Mouse (Mus musculus): ENCODE measurements around the gene Gas8. TPM values are rescaled to one million over a fixed set of nuclear protein-coding genes. Genes with fewer than 3 reads are reported as not detected.
A peak's percentile ranks its signal among the peaks of the same experiment; 100 is the strongest.
"Not testable (repeated sequence)": the region's sequence is repeated elsewhere in the genome, so short reads cannot be mapped to it uniquely, and the experiment has no call there.

Gene Gas8
- 1.8 TPM in 2 replicates for total RNA-seq (2014; rRNA removed)
- polyA plus RNA-seq (2012; rRNA removed): 1.4 and 1.6 TPM in 2 replicates

- H3K27me3 ChIP-seq (ENCODE audit: control insufficient read depth, insufficient read depth, low read length): peaks cover 11% of the 10 kb centered on the region; the same call in 1 of the 2 replicates
- peak within 1 kb of the TSS; percentile 73 for H3K4me3 ChIP-seq (ENCODE audit: insufficient read depth, low read depth, low read length)
- WGBS: 0% methylated on average over 20 of the region's 20 CpGs
- TF ChIP-seq POLR2A (IDR thresholded peaks at IDR 0.05; ENCODE audit: extremely low read depth, insufficient read depth, low read length): peak; percentile 29; the same call in 1 of the 2 replicates
- peak; percentile 39; the same call in 1 of the 2 replicates for TF ChIP-seq CTCF (IDR thresholded peaks at IDR 0.05; ENCODE audit: low read depth, low read length)
- H3K9ac ChIP-seq (ENCODE audit: low read depth, low read length): peak within 1 kb of the TSS; percentile 58
- peak; percentile 80 for DNase-seq (ENCODE audit: extremely low read depth, low read depth, low spot score)
- no peaks in the 10 kb centered on the region for H3K36me3 ChIP-seq (ENCODE audit: control insufficient read depth, insufficient read depth, low read length)
- no peak within 1 kb of the TSS for H3K27ac ChIP-seq (replicated peaks; ENCODE audit: insufficient read depth, low read depth, low read length)
- peaks cover 5% of the 10 kb centered on the region for H3K4me1 ChIP-seq (ENCODE audit: control insufficient read depth, insufficient read depth, low read length)
- H3K79me2 ChIP-seq (ENCODE audit: control insufficient read depth, insufficient read depth, low read length): no peaks in the 10 kb centered on the region
These were observed at the start of gene Gas8 for GRCm38 (mm10) chr8:123518667-123519066. Gene Gas8 (plus strand): TSS chr8:123518834.

- not testable (repeated sequence) for H3K79me2 ChIP-seq (ENCODE audit: control insufficient read depth, insufficient read depth, low read length); H3K36me3 ChIP-seq (ENCODE audit: control insufficient read depth, insufficient read depth, low read length); H3K27me3 ChIP-seq (ENCODE audit: control insufficient read depth, insufficient read depth, low read length); H3K4me3 ChIP-seq (ENCODE audit: insufficient read depth, low read depth, low read length)
- DNase-seq (ENCODE audit: extremely low read depth, low read depth, low spot score): peak; percentile 88
- WGBS: 16% methylated on average over 6 of the region's 6 CpGs
- Histone ChIP-seq H3K9ac (ENCODE audit: low read depth, low read length) (peak overlapping the region; percentile 34; the same call in 1 of the 2 replicates), H3K4me1 (ENCODE audit: control insufficient read depth, insufficient read depth, low read length) (peaks cover 14% of the 10 kb centered on the region), H3K27ac (replicated peaks; ENCODE audit: insufficient read depth, low read depth, low read length) (peak overlapping the region; percentile 72)
These were observed 45.6 kb upstream of the Gas8 start for GRCm38 (mm10) chr8:123472991-123473390.

- not testable (repeated sequence) for H3K9ac ChIP-seq (ENCODE audit: low read depth, low read length); H3K4me3 ChIP-seq (ENCODE audit: insufficient read depth, low read depth, low read length); H3K36me3 ChIP-seq (ENCODE audit: control insufficient read depth, insufficient read depth, low read length); H3K27ac ChIP-seq (replicated peaks; ENCODE audit: insufficient read depth, low read depth, low read length); H3K27me3 ChIP-seq (ENCODE audit: control insufficient read depth, insufficient read depth, low read length); DNase-seq (ENCODE audit: extremely low read depth, low read depth, low spot score)
- 63% methylated on average over 5 of the region's 5 CpGs for WGBS
- Histone ChIP-seq H3K4me1 (ENCODE audit: control insufficient read depth, insufficient read depth, low read length) (peaks cover 20% of the 10 kb centered on the region), H3K79me2 (ENCODE audit: control insufficient read depth, insufficient read depth, low read length) (peaks cover 12% of the 10 kb centered on the region; the same call in 1 of the 2 replicates)
These were observed 44.1 kb upstream of the Gas8 start for GRCm38 (mm10) chr8:123474549-123474948.

GRCm38 (mm10) chr8:123476911-123477736 is 41.5 kb upstream of the Gas8 start:
- H3K36me3 ChIP-seq (ENCODE audit: control insufficient read depth, insufficient read depth, low read length): peaks cover 5% of the 10 kb centered on the region; the same call in 1 of the 2 replicates
- H3K4me1 ChIP-seq (ENCODE audit: control insufficient read depth, insufficient read depth, low read length): peaks cover 20% of the 10 kb centered on the region
- peak overlapping the region; percentile 88 for H3K4me3 ChIP-seq (ENCODE audit: insufficient read depth, low read depth, low read length)
- DNase-seq (ENCODE audit: extremely low read depth, low read depth, low spot score): peak; percentile 54
- 8% methylated on average over 34 of the region's 34 CpGs for WGBS
- no peaks in the 10 kb centered on the region for H3K27me3 ChIP-seq (ENCODE audit: control insufficient read depth, insufficient read depth, low read length)
- no peak for TF ChIP-seq CTCF (IDR thresholded peaks at IDR 0.05; ENCODE audit: low read depth, low read length)
- no peak for TF ChIP-seq POLR2A (IDR thresholded peaks at IDR 0.05; ENCODE audit: extremely low read depth, insufficient read depth, low read length)
- peak overlapping the region; percentile 37; the same call in 1 of the 2 replicates for H3K27ac ChIP-seq (replicated peaks; ENCODE audit: insufficient read depth, low read depth, low read length)
- H3K9ac ChIP-seq (ENCODE audit: low read depth, low read length): peak overlapping the region; percentile 66
- H3K79me2 ChIP-seq (ENCODE audit: control insufficient read depth, insufficient read depth, low read length): peaks cover 12% of the 10 kb centered on the region; the same call in 1 of the 2 replicates

- no peaks in the 10 kb centered on the region for H3K27me3 ChIP-seq (ENCODE audit: control insufficient read depth, insufficient read depth, low read length)
- H3K36me3 ChIP-seq (ENCODE audit: control insufficient read depth, insufficient read depth, low read length): peaks cover 5% of the 10 kb centered on the region; the same call in 1 of the 2 replicates
- under 1% methylated on average over 57 of the region's 58 CpGs for WGBS
These were observed 40.8 kb upstream of the Gas8 start, which contains the start of gene Afg3l1 for GRCm38 (mm10) chr8:123477737-123478258. Gene Afg3l1 (plus strand): TSS chr8:123477903.

More at GRCm38 (mm10) chr8:123477737-123478258, 40.8 kb upstream of the Gas8 start, which contains the start of gene Afg3l1:
- TF ChIP-seq CTCF (IDR thresholded peaks at IDR 0.05; ENCODE audit: low read depth, low read length) (no peak), POLR2A (IDR thresholded peaks at IDR 0.05; ENCODE audit: extremely low read depth, insufficient read depth, low read length) (peak; percentile 54; the same call in 1 of the 2 replicates)
- DNase-seq (ENCODE audit: extremely low read depth, low read depth, low spot score): peak; percentile 65
- peaks cover 19% of the 10 kb centered on the region for H3K4me1 ChIP-seq (ENCODE audit: control insufficient read depth, insufficient read depth, low read length)
- H3K9ac ChIP-seq (ENCODE audit: low read depth, low read length): peak within 1 kb of the TSS; percentile 97
- peak within 1 kb of the TSS; percentile 94 for H3K27ac ChIP-seq (replicated peaks; ENCODE audit: insufficient read depth, low read depth, low read length)
- H3K4me3 ChIP-seq (ENCODE audit: insufficient read depth, low read depth, low read length): peak within 1 kb of the TSS; percentile 88
- H3K79me2 ChIP-seq (ENCODE audit: control insufficient read depth, insufficient read depth, low read length): peaks cover 12% of the 10 kb centered on the region; the same call in 1 of the 2 replicates
